Mouse (Mus musculus): ENCODE measurements around the gene Tuba1c. TPM values are rescaled to one million over a fixed set of nuclear protein-coding genes. Genes with fewer than 3 reads are reported as not detected.

Gene Tuba1c
- 335 and 424 TPM in 2 replicates for total RNA-seq (2012; rRNA removed)

DNA sequence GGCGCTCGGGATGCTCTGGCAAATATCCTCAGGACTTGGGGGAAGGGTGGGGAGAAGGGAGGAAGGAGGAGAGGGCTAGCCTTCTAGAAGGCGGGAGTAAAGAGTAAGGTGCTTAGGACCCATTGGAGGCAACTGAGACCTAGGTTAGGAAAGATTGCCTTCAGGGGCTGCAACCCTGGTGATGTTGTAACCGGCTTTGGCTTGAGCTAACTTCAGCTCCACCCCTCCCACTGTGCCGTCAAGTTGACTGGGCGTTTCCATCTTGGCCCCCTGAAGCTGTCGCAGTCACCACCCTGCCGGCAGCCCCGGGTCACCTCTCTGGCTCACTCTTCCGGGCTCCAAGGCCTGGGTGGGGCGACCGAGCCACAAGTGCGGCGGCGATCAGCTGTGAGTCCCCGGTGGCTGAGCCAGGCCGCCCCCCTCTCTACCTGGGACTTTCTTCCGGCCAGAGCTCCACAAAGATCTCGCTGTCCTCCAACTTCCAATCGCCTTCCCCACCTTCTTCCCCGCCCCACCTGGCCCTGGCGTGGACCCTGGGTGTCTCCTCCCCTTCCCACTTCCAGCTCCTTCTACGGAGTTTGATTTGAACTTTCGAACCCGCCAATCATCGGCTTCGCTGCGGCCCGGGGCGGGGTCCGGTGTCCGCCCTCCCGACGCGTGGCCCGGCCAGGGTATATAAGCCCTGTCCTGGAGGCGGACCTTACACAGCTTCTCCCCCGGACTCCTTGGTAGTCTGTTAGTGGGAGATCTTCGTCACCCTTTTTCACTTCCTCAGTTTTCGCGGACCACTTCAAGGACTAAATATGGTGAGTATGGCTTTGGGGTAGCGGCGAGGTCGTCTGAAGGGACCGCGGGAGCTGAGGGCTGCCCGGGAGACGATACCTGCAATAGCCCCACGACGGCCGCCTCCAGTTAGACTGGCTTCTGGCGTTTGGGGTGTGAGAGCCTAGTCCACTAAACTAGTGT, at the start of gene Tuba1c:
TSS of gene Tuba1c (plus strand) at position 273 of the 966 bp plus-strand sequence.
- H3K9ac ChIP-seq (ENCODE audit: insufficient read depth, low read depth, low read length, poor library complexity, severe bottlenecking), result peak within 1 kb of the TSS; percentile 95
- peaks cover 14% of the 10 kb centered on the region for H3K36me3 ChIP-seq (ENCODE audit: control insufficient read depth, insufficient read depth, low read length, poor library complexity, severe bottlenecking)
- no peak for TF ChIP-seq ZC3H11A (IDR thresholded peaks at IDR 0.05; ENCODE audit: borderline replicate concordance, low read depth, low read length)
- TF ChIP-seq MAFK (IDR thresholded peaks at IDR 0.05; ENCODE audit: insufficient read depth, low read depth, low read length), result no peak
- TF ChIP-seq ZNF384 (IDR thresholded peaks at IDR 0.05; ENCODE audit: low read depth, low read length), result no peak
- TF ChIP-seq CHD2 (IDR thresholded peaks at IDR 0.05; ENCODE audit: low read depth, low read length), result no peak
- in situ Hi-C loops (cut with MboI; ENCODE audit: low sequenced_read_pairs in 2 of 2, unreplicated experiment in 2 of 2), result no loop called here
- H3K9me3 ChIP-seq (ENCODE audit: control insufficient read depth, insufficient read depth, low read depth, low read length), result no peaks in the 10 kb centered on the region
- peak; percentile 97 for DNase-seq (ENCODE audit: low read depth, low spot score)
- H3K4me3 ChIP-seq (ENCODE audit: insufficient read depth in 1 of 2, low read depth in 1 of 2, low read length in 2 of 2, poor library complexity in 1 of 2, severe bottlenecking in 1 of 2), result peak within 1 kb of the TSS; percentile 94
- no peaks in the 10 kb centered on the region; a peak in 1 of 4 replicates for H3K4me1 ChIP-seq (ENCODE audit: control insufficient read depth in 2 of 2, insufficient read depth in 2 of 2, low read length in 2 of 2, poor library complexity in 1 of 2)
- peak within 1 kb of the TSS; percentile 96 for H3K27ac ChIP-seq (ENCODE audit: insufficient read depth, low read depth, low read length, poor library complexity, severe bottlenecking)

DNA sequence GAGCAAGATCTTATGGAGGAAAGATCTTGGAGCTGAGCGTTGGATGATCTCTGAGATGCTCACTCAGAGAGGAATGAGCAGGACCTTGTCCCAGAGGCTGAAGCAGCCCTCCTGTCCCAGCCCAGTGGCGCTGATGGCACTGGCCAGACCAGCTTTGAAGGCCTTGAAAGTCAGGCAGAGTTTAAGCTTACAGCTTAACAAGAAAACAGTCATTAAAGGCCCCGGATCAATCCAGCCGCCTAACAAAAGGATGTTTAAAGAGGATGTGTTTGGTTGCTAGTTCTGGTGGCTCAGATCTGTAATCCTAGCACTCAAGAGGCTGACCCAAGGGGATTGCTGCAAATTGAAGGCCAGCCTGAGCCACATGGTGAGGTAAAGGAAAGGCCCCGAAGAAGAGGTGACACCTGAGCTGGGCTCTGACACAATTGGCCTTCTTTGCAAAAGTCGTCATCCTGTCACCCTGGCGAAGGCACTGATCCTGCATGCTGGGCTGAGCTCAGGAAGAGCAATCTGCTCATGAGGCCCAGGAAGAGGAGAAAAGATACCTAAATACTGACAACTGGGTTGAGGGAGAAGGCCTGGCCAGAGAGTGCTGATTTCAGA, 49.6 kb upstream of the Tuba1c start:
- H3K4me3 ChIP-seq (ENCODE audit: insufficient read depth in 1 of 2, low read depth in 1 of 2, low read length in 2 of 2, poor library complexity in 1 of 2, severe bottlenecking in 1 of 2), result no peak overlapping the region
- no peaks in the 10 kb centered on the region for H3K9me3 ChIP-seq (ENCODE audit: control insufficient read depth, insufficient read depth, low read depth, low read length)
- peaks cover 19 to 48% of the 10 kb centered on the region in 2 experiments for H3K4me1 ChIP-seq (ENCODE audit: control insufficient read depth in 2 of 2, insufficient read depth in 2 of 2, low read length in 2 of 2, poor library complexity in 1 of 2)
- no peaks in the 10 kb centered on the region for H3K36me3 ChIP-seq (ENCODE audit: control insufficient read depth, insufficient read depth, low read length, poor library complexity, severe bottlenecking)
- no peak for TF ChIP-seq CHD2 (IDR thresholded peaks at IDR 0.05; ENCODE audit: low read depth, low read length)
- no peak for TF ChIP-seq HCFC1 (IDR thresholded peaks at IDR 0.05; ENCODE audit: borderline replicate concordance, insufficient read depth, low read length)
- no peak for TF ChIP-seq ZNF384 (IDR thresholded peaks at IDR 0.05; ENCODE audit: low read depth, low read length)
- TF ChIP-seq MAFK (IDR thresholded peaks at IDR 0.05; ENCODE audit: insufficient read depth, low read depth, low read length), result no peak
- TF ChIP-seq ZC3H11A (IDR thresholded peaks at IDR 0.05; ENCODE audit: borderline replicate concordance, low read depth, low read length), result no peak
- DNase-seq (ENCODE audit: low read depth, low spot score), result no peak
- no peak overlapping the region for H3K9ac ChIP-seq (ENCODE audit: insufficient read depth, low read depth, low read length, poor library complexity, severe bottlenecking)
- in situ Hi-C loops (cut with MboI; ENCODE audit: low sequenced_read_pairs in 2 of 2, unreplicated experiment in 2 of 2), result no loop called here
- H3K27ac ChIP-seq (ENCODE audit: insufficient read depth, low read depth, low read length, poor library complexity, severe bottlenecking), result no peak overlapping the region

DNA sequence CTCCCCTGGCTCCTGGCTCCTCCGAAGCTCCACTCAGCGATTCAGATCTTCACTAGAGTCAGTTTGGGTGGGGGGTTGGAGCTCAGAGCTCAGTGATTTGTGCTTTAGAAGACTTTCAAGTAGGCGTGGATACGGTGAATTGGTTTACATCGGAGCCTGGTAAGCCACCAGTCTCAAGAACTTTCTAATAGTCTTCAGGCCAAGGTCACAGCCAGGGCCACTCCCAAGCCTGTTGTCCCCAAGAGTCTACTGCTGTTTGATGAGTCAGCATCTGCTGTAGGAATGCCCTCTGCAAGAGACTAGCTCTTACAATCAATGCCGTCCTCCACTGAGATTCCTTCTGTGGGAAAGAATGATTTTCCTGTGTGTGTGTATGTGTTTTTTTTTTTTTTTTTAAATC, 47.6 kb upstream of the Tuba1c start:
- Histone ChIP-seq H3K36me3 (ENCODE audit: control insufficient read depth, insufficient read depth, low read length, poor library complexity, severe bottlenecking) (no peaks in the 10 kb centered on the region), H3K9me3 (ENCODE audit: control insufficient read depth, insufficient read depth, low read depth, low read length) (no peaks in the 10 kb centered on the region), H3K4me3 (ENCODE audit: insufficient read depth in 1 of 2, low read depth in 1 of 2, low read length in 2 of 2, poor library complexity in 1 of 2, severe bottlenecking in 1 of 2) (peak overlapping the region in 1 of 2 experiments; percentile 15; a peak in 2 of 4 replicates), H3K4me1 (ENCODE audit: control insufficient read depth in 2 of 2, insufficient read depth in 2 of 2, low read length in 2 of 2, poor library complexity in 1 of 2) (peaks cover 17 to 41% of the 10 kb centered on the region in 2 experiments), H3K27ac (ENCODE audit: insufficient read depth, low read depth, low read length, poor library complexity, severe bottlenecking) (peak overlapping the region; percentile 47), H3K9ac (ENCODE audit: insufficient read depth, low read depth, low read length, poor library complexity, severe bottlenecking) (no peak overlapping the region)
- no peak for DNase-seq (ENCODE audit: low read depth, low spot score)
- in situ Hi-C loops (cut with MboI; ENCODE audit: low sequenced_read_pairs in 2 of 2, unreplicated experiment in 2 of 2), result no loop called here
- TF ChIP-seq ZC3H11A (IDR thresholded peaks at IDR 0.05; ENCODE audit: borderline replicate concordance, low read depth, low read length), result no peak
- no peak for TF ChIP-seq HCFC1 (IDR thresholded peaks at IDR 0.05; ENCODE audit: borderline replicate concordance, insufficient read depth, low read length)
- TF ChIP-seq ZNF384 (IDR thresholded peaks at IDR 0.05; ENCODE audit: low read depth, low read length), result 0 out of 2 replicates have a peak, but pooled peaks have one; percentile 29
- TF ChIP-seq CHD2 (IDR thresholded peaks at IDR 0.05; ENCODE audit: low read depth, low read length), result no peak
- peak; percentile 98 for TF ChIP-seq MAFK (IDR thresholded peaks at IDR 0.05; ENCODE audit: insufficient read depth, low read depth, low read length)

DNA sequence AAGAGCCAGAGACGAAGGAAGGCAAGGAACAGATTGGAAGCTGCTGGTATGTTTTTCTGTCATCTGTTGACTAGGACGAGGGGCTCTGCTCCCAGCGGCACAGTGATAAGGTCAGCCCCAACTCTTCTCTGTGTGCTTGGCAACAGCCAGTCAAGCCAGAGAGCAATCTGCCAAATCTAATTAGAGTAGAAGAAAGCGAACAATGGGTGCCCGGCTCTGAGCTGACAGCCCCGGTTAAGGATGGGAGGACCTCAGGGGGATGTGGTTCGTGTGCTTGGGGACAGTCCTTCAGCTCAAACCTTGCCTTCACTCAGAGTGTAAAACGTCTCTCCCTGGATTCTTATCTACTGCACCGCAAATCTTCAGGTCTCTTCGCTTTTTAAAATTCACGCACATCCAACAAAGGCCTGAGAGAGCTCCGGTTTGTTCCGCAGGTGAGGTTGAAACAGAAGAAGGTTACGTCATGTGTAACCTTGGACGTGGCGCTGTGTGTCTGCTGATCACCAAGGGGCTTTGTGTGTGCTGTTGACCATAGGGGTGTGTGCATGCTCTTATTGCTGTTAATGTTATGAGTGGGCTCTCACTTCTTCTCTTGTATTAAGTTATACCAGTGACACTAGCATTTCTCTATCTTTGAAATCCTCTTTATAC, 46.1 kb upstream of the Tuba1c start:
- Histone ChIP-seq H3K36me3 (ENCODE audit: control insufficient read depth, insufficient read depth, low read length, poor library complexity, severe bottlenecking) (no peaks in the 10 kb centered on the region), H3K4me3 (ENCODE audit: insufficient read depth in 1 of 2, low read depth in 1 of 2, low read length in 2 of 2, poor library complexity in 1 of 2, severe bottlenecking in 1 of 2) (no peak overlapping the region), H3K4me1 (ENCODE audit: control insufficient read depth in 2 of 2, insufficient read depth in 2 of 2, low read length in 2 of 2, poor library complexity in 1 of 2) (peaks cover 19 to 45% of the 10 kb centered on the region in 2 experiments), H3K27ac (ENCODE audit: insufficient read depth, low read depth, low read length, poor library complexity, severe bottlenecking) (no peak overlapping the region), H3K9ac (ENCODE audit: insufficient read depth, low read depth, low read length, poor library complexity, severe bottlenecking) (0 out of 2 replicates have a peak overlapping the region, but pooled peaks have one; percentile 15), H3K9me3 (ENCODE audit: control insufficient read depth, insufficient read depth, low read depth, low read length) (no peaks in the 10 kb centered on the region)
- DNase-seq (ENCODE audit: low read depth, low spot score), result no peak
- TF ChIP-seq ZC3H11A (IDR thresholded peaks at IDR 0.05; ENCODE audit: borderline replicate concordance, low read depth, low read length) (no peak), MAFK (IDR thresholded peaks at IDR 0.05; ENCODE audit: insufficient read depth, low read depth, low read length) (no peak), HCFC1 (IDR thresholded peaks at IDR 0.05; ENCODE audit: borderline replicate concordance, insufficient read depth, low read length) (no peak), ZNF384 (IDR thresholded peaks at IDR 0.05; ENCODE audit: low read depth, low read length) (no peak), CHD2 (IDR thresholded peaks at IDR 0.05; ENCODE audit: low read depth, low read length) (no peak)
- in situ Hi-C loops (cut with MboI; ENCODE audit: low sequenced_read_pairs in 2 of 2, unreplicated experiment in 2 of 2), result no loop called here

All from ES-E14 (cell line).